Mouse (Mus musculus) kidney, adult 11 months (tissue): ENCODE measurements around the gene Carmil3.

Experiments
- DNase-seq: peaks from one replicate; pipeline ENCODE4 v3.0.0; 2022

Gene Carmil3

DNA sequence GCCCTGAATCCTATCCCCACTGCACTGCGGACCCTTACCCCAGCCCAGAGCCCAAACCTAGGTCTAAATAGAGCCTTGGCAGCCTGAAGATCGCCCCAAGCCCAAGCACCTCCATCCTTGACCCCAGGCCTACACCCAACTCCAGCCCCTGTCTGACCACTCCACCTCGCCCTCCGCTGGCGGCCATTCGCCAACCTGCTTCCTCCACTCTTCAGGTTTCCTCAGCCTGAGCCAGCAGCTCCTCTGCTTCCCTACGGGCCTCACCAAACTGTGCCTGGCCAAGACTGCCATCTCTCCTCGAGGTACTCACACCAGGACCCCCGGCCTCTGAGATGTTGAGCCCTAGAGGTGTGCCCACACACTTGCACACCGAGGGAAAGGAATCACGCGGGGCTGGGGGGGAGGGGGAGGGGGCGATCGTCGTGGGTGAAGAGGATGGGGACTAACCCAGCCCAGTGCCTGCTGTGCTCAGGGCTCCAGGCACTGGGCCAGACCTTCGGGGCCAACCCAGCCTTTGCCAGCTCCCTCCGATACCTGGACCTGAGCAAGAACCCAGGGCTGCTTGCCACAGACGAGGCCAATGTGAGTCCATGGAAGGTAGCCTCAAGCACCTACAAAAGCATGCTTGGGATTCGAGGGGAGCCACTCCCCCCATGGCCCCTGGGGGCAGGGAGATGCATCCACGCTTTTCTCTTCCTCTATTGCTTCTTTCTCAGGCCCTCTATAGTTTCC is 5.2 kb downstream of the Carmil3 start:
- DNase-seq = no peak

GRCm38 (mm10) chr14:55496761-55497448 is 6.5 kb downstream of the Carmil3 start:
- DNase-seq = no peak

GRCm38 (mm10) chr14:55497449-55497821 is 7.0 kb downstream of the Carmil3 start:
- peak; percentile 66 for DNase-seq

DNA sequence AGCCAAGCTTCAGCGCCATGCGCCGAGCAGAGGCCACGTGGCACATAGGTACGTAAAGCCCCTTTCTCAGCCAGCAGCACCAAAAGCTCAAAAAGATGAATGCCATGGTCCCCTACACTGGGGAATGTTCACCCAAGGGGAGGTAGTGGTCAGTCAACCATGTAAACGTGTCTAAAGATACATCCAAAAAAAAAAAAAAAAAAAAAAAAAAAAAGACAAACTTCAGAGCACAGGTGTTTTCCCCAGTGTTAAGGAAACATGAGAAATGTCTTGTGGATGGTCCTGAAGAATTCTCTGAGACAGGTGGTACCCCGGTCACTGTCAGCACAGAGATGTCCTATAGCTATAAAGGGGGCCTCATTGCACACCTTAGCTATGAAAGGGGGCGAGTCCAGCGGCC is 15.2 kb downstream of the Carmil3 start:
- DNase-seq = no peak

GRCm38 (mm10) chr14:55507801-55508200 is 17.4 kb downstream of the Carmil3 start:
- DNase-seq = no peak

- no peak for DNase-seq
Measured at GRCm38 (mm10) chr14:55509540-55509939, 19.1 kb downstream of the Carmil3 start.

- no peak for DNase-seq
Measured at GRCm38 (mm10) chr14:55510125-55510731, 19.8 kb downstream of the Carmil3 start, which contains the start of gene Cpne6. Gene Cpne6, plus strand, starts transcription at chr14:55510445.

- no peak for DNase-seq
Measured at GRCm38 (mm10) chr14:55511037-55511436, 20.6 kb downstream of the Carmil3 start.

GRCm38 (mm10) chr14:55513927-55514326 is 23.5 kb downstream of the Carmil3 start:
- no peak for DNase-seq

- DNase-seq = no peak
Measured at GRCm38 (mm10) chr14:55515846-55516245, 25.4 kb downstream of the Carmil3 start.

- DNase-seq = no peak
Measured at GRCm38 (mm10) chr14:55518897-55519296, 28.4 kb downstream of the Carmil3 start.

GRCm38 (mm10) chr14:55519604-55520003 is 29.2 kb downstream of the Carmil3 start:
- DNase-seq = no peak

GRCm38 (mm10) chr14:55520451-55521361 is 30.3 kb downstream of the Carmil3 start:
- no peak for DNase-seq

DNA sequence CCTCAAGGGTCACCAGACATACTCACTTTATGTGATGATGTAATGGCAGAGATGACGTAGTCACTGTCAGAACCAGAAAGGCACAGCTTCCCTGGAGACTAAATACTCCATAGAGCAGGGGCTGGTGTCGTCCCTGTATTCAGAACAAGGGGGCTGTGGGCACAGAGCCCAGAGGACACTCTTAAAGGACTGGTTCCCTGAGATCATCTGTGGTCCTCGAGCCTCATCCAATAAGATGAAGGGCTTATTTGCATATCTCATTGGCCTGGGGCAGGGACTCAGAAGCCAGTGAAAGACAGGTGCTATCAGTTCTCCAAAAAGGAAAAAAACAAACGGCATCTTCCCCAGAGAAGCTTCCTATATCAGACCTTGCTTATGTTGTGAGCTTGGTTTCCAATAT is 33.6 kb downstream of the Carmil3 start:
- no peak for DNase-seq

- no peak for DNase-seq
Measured at GRCm38 (mm10) chr14:55524785-55525184, 34.3 kb downstream of the Carmil3 start, which contains the start of gene Nrl. Gene Nrl, minus strand, starts transcription at chr14:55524981.

GRCm38 (mm10) chr14:55526674-55527073 is 36.2 kb downstream of the Carmil3 start:
- no peak for DNase-seq

DNA sequence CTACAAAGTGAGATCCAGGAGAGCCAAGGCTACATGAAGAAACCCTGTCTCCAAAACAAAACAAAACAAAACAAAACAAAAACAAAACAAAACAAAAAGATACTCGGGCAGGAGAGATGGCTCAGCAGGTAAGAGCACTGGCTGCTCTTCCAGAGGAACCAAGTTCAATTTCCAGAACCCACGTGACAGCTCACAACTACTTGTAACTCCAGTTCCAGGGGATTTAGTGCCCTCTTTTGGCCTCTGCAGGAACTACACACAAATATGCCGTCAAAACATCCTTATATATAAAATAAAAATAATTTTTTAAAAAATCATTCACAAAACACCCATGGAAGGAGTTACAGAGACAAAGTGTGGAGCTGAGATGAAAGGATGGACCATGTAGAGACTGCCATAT is 37.5 kb downstream of the Carmil3 start:
- DNase-seq = peak; percentile 30

DNA sequence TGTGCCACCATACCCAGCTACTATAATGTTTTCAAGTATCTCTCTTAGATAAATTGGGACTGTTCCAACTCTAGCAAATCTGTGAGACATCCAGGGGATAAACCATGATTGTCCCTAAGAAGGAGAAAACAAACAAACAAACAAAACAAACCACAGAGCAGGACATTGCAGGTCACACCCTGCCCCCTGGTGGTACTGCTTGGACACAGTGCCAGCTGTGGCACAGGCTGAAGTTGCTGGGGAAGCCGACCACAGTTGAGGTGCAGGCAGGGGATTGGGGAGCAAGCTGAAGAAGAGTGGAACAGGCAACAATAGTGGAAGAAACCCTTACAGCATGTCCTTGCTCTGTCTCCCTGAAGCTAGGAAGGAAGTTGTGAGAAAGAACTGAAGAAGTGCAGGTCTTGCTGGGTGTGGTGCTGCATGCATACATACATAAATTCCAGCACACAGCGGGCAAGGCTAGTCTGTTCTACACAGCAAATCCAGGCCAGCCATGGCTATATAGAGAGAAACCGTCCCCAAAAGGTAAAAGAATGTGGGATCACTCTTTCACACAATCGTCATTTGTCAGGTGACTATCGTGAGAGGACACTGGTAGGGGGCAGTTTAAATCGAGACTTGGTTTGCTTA is 45.8 kb downstream of the Carmil3 start:
- DNase-seq = peak; percentile 20

DNA sequence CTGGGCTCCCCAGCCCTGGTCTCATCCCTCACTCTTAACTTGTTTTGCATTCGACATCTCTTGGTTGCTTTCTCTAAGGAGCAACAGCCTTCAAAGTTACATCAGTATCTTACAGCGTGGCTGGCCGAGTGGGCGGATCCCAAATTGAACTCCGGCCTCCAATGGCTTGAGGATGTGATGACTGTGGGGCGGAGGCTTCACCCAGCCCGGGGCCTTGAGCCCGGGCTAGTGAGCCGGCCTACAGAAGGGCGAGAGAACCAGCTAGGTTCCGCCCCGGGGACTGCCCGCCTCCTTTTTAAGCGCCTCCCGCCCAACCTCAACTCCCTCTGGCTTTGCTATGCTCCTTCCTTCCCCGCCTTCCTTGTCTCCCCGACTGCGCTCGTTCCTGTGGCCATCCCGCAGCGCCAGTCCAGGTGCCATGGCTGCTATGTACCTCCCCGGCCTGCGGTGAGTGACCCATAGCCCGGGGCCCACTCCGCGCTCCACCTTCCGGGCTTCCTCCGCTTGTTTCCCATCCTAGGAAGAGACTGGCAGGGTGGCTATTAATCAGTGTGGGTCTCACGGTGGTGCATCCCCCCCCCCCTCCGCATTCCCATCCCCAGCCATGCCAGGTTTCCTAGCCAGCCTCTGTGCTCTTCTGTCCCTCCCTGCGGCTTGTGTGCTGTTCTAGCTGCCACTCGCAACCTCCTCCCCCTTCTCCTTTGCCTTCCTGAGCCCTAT is 49.8 kb downstream of the Carmil3 start, which contains the start of gene Pck2:
Gene Pck2 (plus strand): TSS at position 200 of the 720 bp plus-strand sequence.
- DNase-seq = peak; percentile 92

GRCm38 (mm10) chr14:55540787-55541321 is 50.4 kb downstream of the Carmil3 start:
- DNase-seq = peak; percentile 57

GRCm38 (mm10) chr14:55542268-55542667 is 51.8 kb downstream of the Carmil3 start:
- DNase-seq = no peak
